Mouse (Mus musculus): ENCODE measurements around the gene Sqstm1.
A peak's percentile ranks its signal among the peaks of the same experiment; 100 is the strongest.

Sqstm1 gene

DNA sequence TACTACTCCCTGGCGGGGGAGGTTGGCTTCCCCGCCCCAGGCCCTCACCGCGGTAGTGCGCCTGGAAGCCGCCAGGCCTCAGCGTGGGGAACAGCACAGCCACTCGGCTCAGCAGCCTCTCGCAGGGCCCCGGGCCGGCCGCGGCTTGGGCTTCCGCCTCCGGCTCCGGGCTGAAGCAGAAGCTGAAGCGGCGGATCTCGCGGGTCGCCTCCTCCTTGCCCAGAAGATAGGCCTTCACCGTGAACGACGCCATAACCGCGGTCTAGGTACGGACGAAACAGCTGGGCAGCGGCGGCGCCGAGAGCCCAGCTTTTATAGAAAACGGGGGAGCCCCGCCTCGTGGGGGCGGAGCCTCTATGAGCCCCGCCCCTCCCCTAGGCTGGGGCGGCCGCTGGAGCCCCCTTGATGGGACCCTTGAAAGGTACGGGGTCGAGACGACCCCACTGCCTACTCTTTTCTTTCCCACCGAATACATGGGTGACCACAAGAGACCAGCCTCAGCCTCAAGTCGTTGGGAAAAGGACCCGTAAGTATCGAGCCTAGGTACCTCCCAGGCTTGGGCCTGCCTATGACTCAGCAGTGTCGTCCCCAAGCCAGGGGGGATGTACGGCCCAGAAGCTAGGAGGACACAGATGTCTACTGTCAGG lies at the start of gene Sqstm1, which contains the start of gene Mgat4b:
Gene Sqstm1, minus strand, starts transcription at position 323 of the 647 bp plus-strand sequence.
Gene Mgat4b, plus strand, starts transcription at position 386 of the 647 bp plus-strand sequence.
- Histone ChIP-seq H3K27me3 (ENCODE audit: control insufficient read depth, insufficient read depth, low read length, poor library complexity, severe bottlenecking) (no peaks in the 10 kb centered on the region), H3K36me3 (ENCODE audit: control insufficient read depth, insufficient read depth, low read length, poor library complexity, severe bottlenecking) (peaks cover 6% of the 10 kb centered on the region)
- peak; percentile 85 for DNase-seq (ENCODE audit: low read depth, low spot score)

- DNase-seq (ENCODE audit: low read depth, low spot score): no peak
- no peaks in the 10 kb centered on the region for H3K27me3 ChIP-seq (ENCODE audit: control insufficient read depth, insufficient read depth, low read length, poor library complexity, severe bottlenecking)
- H3K36me3 ChIP-seq (ENCODE audit: control insufficient read depth, insufficient read depth, low read length, poor library complexity, severe bottlenecking): peaks cover 13% of the 10 kb centered on the region
Observed at GRCm38 (mm10) chr11:50258310-50258709, 47.7 kb upstream of the Sqstm1 start.

- DNase-seq (ENCODE audit: low read depth, low spot score): no peak
Observed at GRCm38 (mm10) chr11:50256615-50257014, 46.0 kb upstream of the Sqstm1 start.

GRCm38 (mm10) chr11:50254010-50254580 lies 43.5 kb upstream of the Sqstm1 start:
- H3K36me3 ChIP-seq (ENCODE audit: control insufficient read depth, insufficient read depth, low read length, poor library complexity, severe bottlenecking): peaks cover 8% of the 10 kb centered on the region
- no peaks in the 10 kb centered on the region for H3K27me3 ChIP-seq (ENCODE audit: control insufficient read depth, insufficient read depth, low read length, poor library complexity, severe bottlenecking)
- DNase-seq (ENCODE audit: low read depth, low spot score): no peak

More at GRCm38 (mm10) chr11:50256615-50257014, 46.0 kb upstream of the Sqstm1 start:
- Histone ChIP-seq H3K27me3 (ENCODE audit: control insufficient read depth, insufficient read depth, low read length, poor library complexity, severe bottlenecking) (no peaks in the 10 kb centered on the region), H3K36me3 (ENCODE audit: control insufficient read depth, insufficient read depth, low read length, poor library complexity, severe bottlenecking) (peaks cover 12% of the 10 kb centered on the region)

DNA sequence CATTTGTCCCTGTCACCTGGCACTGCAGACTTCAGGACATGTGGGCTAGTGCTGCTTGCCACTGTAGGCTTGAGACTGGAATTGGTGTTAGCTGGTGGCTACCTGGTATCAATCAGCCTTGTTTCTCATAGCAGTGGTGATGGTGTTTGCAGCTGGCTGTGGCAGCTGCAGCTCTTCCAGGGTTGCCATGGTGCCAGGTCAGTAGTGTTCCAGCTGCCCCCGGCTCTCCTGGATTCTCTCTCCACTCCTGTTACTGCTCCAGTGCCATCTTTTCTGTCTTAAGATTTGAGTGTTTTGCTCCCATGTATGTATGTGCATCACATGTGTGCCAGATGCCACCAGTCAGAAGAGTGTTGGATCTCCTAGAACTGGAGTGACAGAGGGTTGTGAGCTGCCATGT lies 42.8 kb upstream of the Sqstm1 start:
- H3K36me3 ChIP-seq (ENCODE audit: control insufficient read depth, insufficient read depth, low read length, poor library complexity, severe bottlenecking): peaks cover 5% of the 10 kb centered on the region
- DNase-seq (ENCODE audit: low read depth, low spot score): no peak
- no peaks in the 10 kb centered on the region for H3K27me3 ChIP-seq (ENCODE audit: control insufficient read depth, insufficient read depth, low read length, poor library complexity, severe bottlenecking)

GRCm38 (mm10) chr11:50252684-50253265 lies 42.1 kb upstream of the Sqstm1 start:
- H3K36me3 ChIP-seq (ENCODE audit: control insufficient read depth, insufficient read depth, low read length, poor library complexity, severe bottlenecking): peaks cover under 1% of the 10 kb centered on the region
- DNase-seq (ENCODE audit: low read depth, low spot score): no peak
- no peaks in the 10 kb centered on the region for H3K27me3 ChIP-seq (ENCODE audit: control insufficient read depth, insufficient read depth, low read length, poor library complexity, severe bottlenecking)

- no peaks in the 10 kb centered on the region; the same call in none of the 2 replicates for H3K36me3 ChIP-seq (ENCODE audit: control insufficient read depth, insufficient read depth, low read length, poor library complexity, severe bottlenecking)
- no peak for DNase-seq (ENCODE audit: low read depth, low spot score)
Observed at GRCm38 (mm10) chr11:50252166-50252565, 41.5 kb upstream of the Sqstm1 start.

DNA sequence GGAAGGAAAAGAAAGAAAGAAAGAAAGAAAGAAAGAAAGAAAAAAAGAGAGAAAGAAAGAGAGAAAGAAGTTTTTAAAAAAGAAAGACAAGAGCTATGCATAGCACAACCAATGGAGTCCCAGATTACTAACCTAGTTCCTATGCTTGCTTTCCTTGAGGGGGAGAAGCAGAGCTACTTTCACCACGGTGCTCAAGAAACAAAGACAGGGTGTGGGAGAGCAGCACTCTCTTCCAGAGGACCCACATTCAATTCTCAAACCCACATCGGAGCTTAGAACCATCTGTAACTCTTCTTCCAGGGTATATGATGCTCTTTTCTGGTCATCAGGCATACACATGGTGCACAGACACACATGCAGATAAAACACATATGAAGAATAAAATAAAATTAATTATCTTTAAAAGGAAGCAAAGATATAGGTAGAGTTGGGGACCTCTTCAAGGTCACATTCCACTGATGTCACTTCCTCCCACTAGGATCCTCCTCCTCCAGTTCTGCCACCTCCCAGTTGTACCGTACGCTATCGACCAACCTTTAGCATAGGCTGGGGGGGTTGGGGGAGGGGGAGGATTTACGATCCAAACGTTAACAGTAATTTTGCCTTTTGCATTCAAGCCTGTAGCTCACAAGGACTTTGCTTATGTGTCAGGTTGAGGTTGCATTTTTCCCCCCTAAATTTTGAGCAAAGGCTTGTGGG lies 38.0 kb upstream of the Sqstm1 start:
- no peaks in the 10 kb centered on the region for H3K36me3 ChIP-seq (ENCODE audit: control insufficient read depth, insufficient read depth, low read length, poor library complexity, severe bottlenecking)
- H3K27me3 ChIP-seq (ENCODE audit: control insufficient read depth, insufficient read depth, low read length, poor library complexity, severe bottlenecking): no peaks in the 10 kb centered on the region
- no peak for DNase-seq (ENCODE audit: low read depth, low spot score)

More at GRCm38 (mm10) chr11:50252166-50252565, 41.5 kb upstream of the Sqstm1 start:
- H3K27me3 ChIP-seq (ENCODE audit: control insufficient read depth, insufficient read depth, low read length, poor library complexity, severe bottlenecking): no peaks in the 10 kb centered on the region

- no peak for DNase-seq (ENCODE audit: low read depth, low spot score)
- no peaks in the 10 kb centered on the region for H3K36me3 ChIP-seq (ENCODE audit: control insufficient read depth, insufficient read depth, low read length, poor library complexity, severe bottlenecking)
- H3K27me3 ChIP-seq (ENCODE audit: control insufficient read depth, insufficient read depth, low read length, poor library complexity, severe bottlenecking): no peaks in the 10 kb centered on the region
Observed at GRCm38 (mm10) chr11:50245269-50245668, 34.6 kb upstream of the Sqstm1 start.

DNA sequence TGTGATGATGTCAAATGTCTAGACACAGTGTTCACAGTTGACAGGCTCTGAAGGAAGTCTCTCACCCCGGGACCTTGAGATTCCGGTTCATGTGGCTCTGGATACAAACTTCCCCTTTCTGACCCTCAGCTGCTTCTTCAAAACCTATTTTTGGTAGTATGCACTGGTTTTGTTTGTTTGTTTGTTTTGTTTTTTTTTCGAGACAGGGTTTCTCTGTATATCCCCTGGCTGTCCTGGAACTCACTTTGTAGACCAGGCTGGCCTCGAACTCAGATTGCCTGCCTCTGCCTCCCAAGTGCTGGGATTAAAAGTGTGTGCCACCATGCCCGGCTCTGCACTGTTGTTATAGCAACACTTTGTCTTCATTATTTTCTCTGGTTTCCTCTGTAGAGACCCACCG lies 33.3 kb upstream of the Sqstm1 start:
- Histone ChIP-seq H3K36me3 (ENCODE audit: control insufficient read depth, insufficient read depth, low read length, poor library complexity, severe bottlenecking) (no peaks in the 10 kb centered on the region), H3K27me3 (ENCODE audit: control insufficient read depth, insufficient read depth, low read length, poor library complexity, severe bottlenecking) (no peaks in the 10 kb centered on the region)
- peak; percentile 68 for DNase-seq (ENCODE audit: low read depth, low spot score)

GRCm38 (mm10) chr11:50240235-50240911 lies 29.7 kb upstream of the Sqstm1 start:
- DNase-seq (ENCODE audit: low read depth, low spot score): no peak
- Histone ChIP-seq H3K36me3 (ENCODE audit: control insufficient read depth, insufficient read depth, low read length, poor library complexity, severe bottlenecking) (no peaks in the 10 kb centered on the region), H3K27me3 (ENCODE audit: control insufficient read depth, insufficient read depth, low read length, poor library complexity, severe bottlenecking) (no peaks in the 10 kb centered on the region)

- no peak for DNase-seq (ENCODE audit: low read depth, low spot score)
- no peaks in the 10 kb centered on the region for H3K27me3 ChIP-seq (ENCODE audit: control insufficient read depth, insufficient read depth, low read length, poor library complexity, severe bottlenecking)
Observed at GRCm38 (mm10) chr11:50238821-50239791, 28.5 kb upstream of the Sqstm1 start.

GRCm38 (mm10) chr11:50238324-50238723 lies 27.7 kb upstream of the Sqstm1 start, which contains the start of gene Ltc4s:
Gene Ltc4s, minus strand, starts transcription at chr11:50238616.
- no peak for DNase-seq (ENCODE audit: low read depth, low spot score)
- no peaks in the 10 kb centered on the region for H3K36me3 ChIP-seq (ENCODE audit: control insufficient read depth, insufficient read depth, low read length, poor library complexity, severe bottlenecking)

More at GRCm38 (mm10) chr11:50238821-50239791, 28.5 kb upstream of the Sqstm1 start:
- no peaks in the 10 kb centered on the region for H3K36me3 ChIP-seq (ENCODE audit: control insufficient read depth, insufficient read depth, low read length, poor library complexity, severe bottlenecking)

More at GRCm38 (mm10) chr11:50238324-50238723, 27.7 kb upstream of the Sqstm1 start, which contains the start of gene Ltc4s:
- H3K27me3 ChIP-seq (ENCODE audit: control insufficient read depth, insufficient read depth, low read length, poor library complexity, severe bottlenecking): no peaks in the 10 kb centered on the region
